Mouse (Mus musculus) MEL (cell line): ENCODE data around the gene Gm43738. TPM values are rescaled to one million over a fixed set of nuclear protein-coding genes. Genes with fewer than 3 reads are reported as not detected.
A peak's percentile ranks its signal among the peaks of the same experiment; 100 is the strongest.

Source experiments
- DNase-seq: peaks from one replicate; pipeline ENCODE4 v3.0.0; 2011; ENCODE audit warnings: low read depth, low spot score
- H3K27ac ChIP-seq: 2 replicates; pipeline ENCODE4 v1.5.1; 2012; ENCODE audit warnings: low read depth, mild to moderate bottlenecking, control low read depth, low read length, moderate library complexity; ENCODE audit not compliant: control insufficient read depth
- H3K27me3 ChIP-seq, 2 experiments: fragments of 150-350 bp in 1 of 2; sonication (generic) in 1 of 2; 2 replicates each; pipeline ENCODE4 v1.6.1; 2012; ENCODE audit warnings: low read length in 2 of 2, mild to moderate bottlenecking in 2 of 2, improper control_type of control experiment in 1 of 2, moderate library complexity in 1 of 2; ENCODE audit not compliant: insufficient read depth in 2 of 2, control insufficient read depth in 1 of 2
- H3K36me3 ChIP-seq, 2 experiments: 2 replicates each; pipeline ENCODE4 v1.6.1; 2012 to 2014; ENCODE audit warnings: low read length in 2 of 2, improper control_type of control experiment in 1 of 2, inconsistent platforms in 1 of 2, mild to moderate bottlenecking in 1 of 2; ENCODE audit not compliant: insufficient read depth in 2 of 2, control insufficient read depth in 1 of 2
- H3K4me1 ChIP-seq, 2 experiments: fragments of 150-350 bp in 1 of 2; sonication (generic) in 1 of 2; 2 replicates each; pipeline ENCODE4 v1.6.1; 2012; ENCODE audit warnings: low read length in 2 of 2, improper control_type of control experiment in 1 of 2, mild to moderate bottlenecking in 1 of 2; ENCODE audit not compliant: insufficient read depth in 2 of 2, control insufficient read depth in 1 of 2
- H3K4me3 ChIP-seq, 2 experiments: fragments of 150-350 bp in 1 of 2; sonication (generic) in 1 of 2; 2 replicates each; pipeline ENCODE4 v1.5.1; 2012; ENCODE audit warnings: low read depth in 2 of 2, low read length in 2 of 2, mild to moderate bottlenecking in 2 of 2, moderate library complexity in 2 of 2, control low read depth in 1 of 2, improper control_type of control experiment in 1 of 2; ENCODE audit not compliant: control insufficient read depth in 1 of 2, insufficient read depth in 1 of 2
- H3K79me2 ChIP-seq: 2 replicates; pipeline ENCODE4 v1.6.1; 2012; ENCODE audit warnings: mild to moderate bottlenecking, low read length, moderate library complexity; ENCODE audit not compliant: control insufficient read depth, poor library complexity, insufficient read depth
- H3K9ac ChIP-seq: 2 replicates; pipeline ENCODE4 v1.6.1; 2012; ENCODE audit warnings: low read depth, mild to moderate bottlenecking, control low read depth, low read length, moderate library complexity; ENCODE audit not compliant: control insufficient read depth, poor library complexity, severe bottlenecking
- H3K9me3 ChIP-seq: fragments of 150-350 bp; sonication (generic); replicated peaks from 2 replicates; pipeline ENCODE4 v1.6.1; 2012; ENCODE audit warnings: mild to moderate bottlenecking, low read length, improper control_type of control experiment, moderate library complexity; ENCODE audit not compliant: insufficient read depth
- BHLHE40 ChIP-seq: IDR thresholded peaks from 2 replicates; pipeline ENCODE4 v1.6.1; 2012; ENCODE audit warnings: low read depth, mild to moderate bottlenecking, inconsistent platforms, low read length, improper control_type of control experiment, borderline replicate concordance
- CHD2 ChIP-seq: IDR thresholded peaks from 2 replicates; pipeline ENCODE4 v1.6.1; 2011; ENCODE audit warnings: low read length, improper control_type of control experiment
- ELF1 ChIP-seq: IDR thresholded peaks from 2 replicates; pipeline ENCODE4 v1.6.1; 2014; ENCODE audit warnings: low read depth, mild to moderate bottlenecking, inconsistent platforms, low read length, improper control_type of control experiment, moderate library complexity
- GABPA ChIP-seq: IDR thresholded peaks from 2 replicates; pipeline ENCODE4 v1.6.1; 2012; ENCODE audit warnings: low read depth, mild to moderate bottlenecking, inconsistent platforms, low read length, improper control_type of control experiment, moderate library complexity
- GATA1 ChIP-seq: IDR thresholded peaks from 2 replicates; pipeline ENCODE4 v1.6.1; 2011; ENCODE audit warnings: low read depth, low read length, improper control_type of control experiment
- HCFC1 ChIP-seq: IDR thresholded peaks from 2 replicates; pipeline ENCODE4 v1.6.1; 2012; ENCODE audit warnings: low read depth, mild to moderate bottlenecking, inconsistent platforms, low read length, improper control_type of control experiment, moderate library complexity
- KAT2A ChIP-seq: conservative IDR thresholded peaks from 2 replicates; pipeline ENCODE4 v1.6.1; 2012; ENCODE audit warnings: low read depth, low read length, improper control_type of control experiment, inconsistent platforms
- MAFK ChIP-seq: IDR thresholded peaks from 2 replicates; pipeline ENCODE4 v1.6.1; 2011; ENCODE audit warnings: low read depth, mild to moderate bottlenecking, low read length, improper control_type of control experiment, borderline replicate concordance
- MAX ChIP-seq: IDR thresholded peaks from 2 replicates; pipeline ENCODE4 v1.6.1; 2011; ENCODE audit warnings: low read length, improper control_type of control experiment
- NELFE ChIP-seq: IDR thresholded peaks from 2 replicates; pipeline ENCODE4 v1.6.1; 2011; ENCODE audit warnings: low read depth, low read length, improper control_type of control experiment
- POLR2A ChIP-seq, 2 experiments: IDR thresholded peaks; 2 replicates each; pipeline ENCODE4 v1.6.1; 2011 to 2012; ENCODE audit warnings: low read length in 2 of 2, mild to moderate bottlenecking in 2 of 2, control low read depth in 1 of 2, improper control_type of control experiment in 1 of 2, low read depth in 1 of 2, moderate library complexity in 1 of 2; ENCODE audit not compliant: control insufficient read depth in 1 of 2, insufficient read depth in 1 of 2, poor library complexity in 1 of 2
- POLR2AphosphoS5 ChIP-seq: IDR thresholded peaks from 2 replicates; pipeline ENCODE4 v1.6.1; 2012; ENCODE audit warnings: low read depth, borderline replicate concordance, mild to moderate bottlenecking, inconsistent platforms, low read length, moderate library complexity, mixed read lengths
- TCF12 ChIP-seq: IDR thresholded peaks from 2 replicates; pipeline ENCODE4 v1.6.1; 2014; ENCODE audit warnings: low read depth, mild to moderate bottlenecking, inconsistent platforms, low read length, improper control_type of control experiment, moderate library complexity
- USF1 ChIP-seq: IDR thresholded peaks from 2 replicates; pipeline ENCODE4 v1.6.1; 2014; ENCODE audit warnings: low read depth, mild to moderate bottlenecking, inconsistent platforms, low read length, improper control_type of control experiment, moderate library complexity
- ZC3H11A ChIP-seq: IDR thresholded peaks from 2 replicates; pipeline ENCODE4 v1.6.1; 2012; ENCODE audit warnings: low read depth, mild to moderate bottlenecking, inconsistent platforms, low read length, improper control_type of control experiment
- ZMIZ1 ChIP-seq: IDR thresholded peaks from 2 replicates; pipeline ENCODE4 v1.6.1; 2012; ENCODE audit warnings: low read depth, mild to moderate bottlenecking, inconsistent platforms, low read length, improper control_type of control experiment, moderate library complexity
- polyA plus RNA-seq, 2 experiments: library from polyadenylated mRNA; stranded (reverse) in 1 of 2; unstranded in 1 of 2; fragments of >175 nt in 1 of 2; fragments of >200 nt in 1 of 2; gene quantifications; 2 replicates each; pipeline versions ENCODE4 v1.2.1 to v1.2.4; 2012; ENCODE audit warnings: low replicate concordance in 2 of 2, low read depth in 1 of 2; ENCODE audit not compliant: insufficient read length in 2 of 2, insufficient read depth in 1 of 2, missing spikeins in 1 of 2
- total RNA-seq: library from RNA; depleted of rRNA; stranded (reverse); fragments of 300-350 nt; gene quantifications from 2 replicates; pipeline ENCODE4 v1.2.3, GENCODE M21; 2012

The Gm43738 gene
- total and polyA plus RNA-seq, 3 experiments, result not detected

DNA sequence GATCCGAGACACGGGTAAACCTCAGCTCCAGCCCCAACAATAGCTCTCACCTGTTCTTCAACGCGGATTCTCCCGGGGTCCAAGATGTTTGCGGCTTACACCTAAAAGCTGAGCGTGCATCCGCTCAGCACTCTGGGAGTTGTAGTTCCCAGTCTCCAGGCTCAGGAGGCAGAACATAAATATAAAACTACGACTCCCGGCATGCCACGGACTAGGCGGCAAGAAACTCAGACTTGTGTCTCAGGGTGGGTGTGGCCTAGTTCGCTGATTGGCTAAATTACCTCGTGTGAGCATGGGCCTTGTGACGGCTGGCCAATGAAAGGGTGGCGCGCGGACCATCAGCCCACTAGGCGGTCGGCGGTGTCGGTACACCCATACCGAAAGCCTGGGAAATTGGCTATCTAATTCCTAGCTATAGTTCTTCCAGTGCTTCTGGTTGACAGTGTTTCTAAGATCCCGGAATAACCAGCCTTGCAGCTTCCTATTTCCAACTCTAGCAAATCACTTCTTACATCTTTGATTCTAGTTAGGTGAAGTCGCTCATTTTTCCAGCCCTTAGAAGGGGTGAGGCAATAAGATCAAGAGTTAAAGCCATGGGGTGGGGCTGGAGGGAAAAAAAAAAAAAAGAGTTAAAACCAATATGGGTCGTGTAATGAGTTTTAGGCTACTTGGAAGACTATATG, 1.1 kb upstream of the Gm43738 start, which contains the start of gene Fdps (continued):
- TF ChIP-seq ELF1 (peak; percentile 13; the same call in 1 of the 2 replicates), ZC3H11A (no peak), NELFE (peak; percentile 89)

DNA sequence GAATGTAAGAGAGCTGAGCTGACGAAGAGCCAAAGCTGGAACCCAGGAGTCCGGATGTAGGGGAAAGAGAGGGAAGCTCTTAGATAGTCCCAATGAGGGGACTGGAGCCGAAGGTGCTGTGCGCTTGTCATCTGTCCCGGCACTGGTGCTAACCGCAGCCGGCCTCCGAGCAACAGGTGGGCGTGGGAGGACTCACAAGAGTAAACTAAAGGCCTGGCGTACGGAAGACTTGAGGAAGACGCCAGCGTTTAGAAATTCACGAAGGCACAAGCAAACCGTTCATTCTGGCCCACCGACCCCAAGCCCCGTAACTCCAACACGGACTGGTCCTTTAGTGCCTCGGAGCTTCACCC, 536 bp upstream of the Gm43738 start:
- H3K27ac ChIP-seq, result peak overlapping the region; percentile 42
- H3K27me3 ChIP-seq, result no peaks in the 10 kb centered on the region
- no peak for DNase-seq
- peaks cover 10% of the 10 kb centered on the region for H3K79me2 ChIP-seq
- H3K36me3 ChIP-seq, result peaks cover 0 to 11% of the 10 kb centered on the region in 2 experiments; a peak in 3 of 4 replicates
- peak overlapping the region; percentile 54 to 80 for H3K4me3 ChIP-seq
- no peaks in the 10 kb centered on the region for H3K9me3 ChIP-seq
- H3K4me1 ChIP-seq, result peaks cover 2 to 6% of the 10 kb centered on the region in 2 experiments; a peak in 2 of 4 replicates
- TF ChIP-seq MAX (peak; percentile 7; the same call in 1 of the 2 replicates), GATA1 (no peak), GABPA (no peak), POLR2A (IDR thresholded peaks at IDR 0.05; ENCODE audit: control insufficient read depth in 1 of 2, insufficient read depth in 1 of 2, low read depth in 1 of 2, low read length in 2 of 2, poor library complexity in 1 of 2) (0 out of 4 replicates have a peak, but pooled peaks of 1 of the 2 experiments have one; percentile 0), USF1 (no peak), ZMIZ1 (0 out of 2 replicates have a peak, but pooled peaks have one; percentile 60)
- H3K9ac ChIP-seq, result peak overlapping the region; percentile 70

DNA sequence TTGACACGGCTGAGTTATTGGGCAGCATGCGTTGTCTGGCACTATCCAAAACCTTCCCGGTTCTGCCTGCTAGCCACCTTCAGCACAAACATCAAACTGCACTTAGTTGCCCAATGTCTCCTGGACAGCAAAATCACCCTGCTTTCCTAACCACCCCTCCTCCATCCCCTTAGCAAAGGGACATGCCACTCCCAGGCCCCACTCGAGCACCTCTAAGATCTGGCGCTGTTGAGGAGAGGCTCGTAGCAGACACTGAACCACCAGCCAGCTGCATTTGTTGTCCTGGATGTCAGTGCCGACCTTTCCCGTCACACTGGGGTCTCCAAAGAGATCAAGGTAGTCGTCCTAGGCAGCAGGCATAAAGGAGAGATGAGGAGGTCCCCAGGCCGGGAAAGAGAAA, 6.9 kb downstream of the Gm43738 start:
- Histone ChIP-seq H3K4me3 (no peak overlapping the region), H3K79me2 (peaks cover 2% of the 10 kb centered on the region), H3K4me1 (peaks cover 3 to 9% of the 10 kb centered on the region in 2 experiments; a peak in 3 of 4 replicates), H3K27ac (no peak overlapping the region), H3K36me3 (peaks cover 0 to 1% of the 10 kb centered on the region in 2 experiments; a peak in 1 of 4 replicates), H3K27me3 (no peaks in the 10 kb centered on the region), H3K9me3 (no peaks in the 10 kb centered on the region), H3K9ac (no peak overlapping the region)
- no peak for DNase-seq
- TF ChIP-seq KAT2A (no peak), POLR2AphosphoS5 (no peak), TCF12 (no peak), MAFK (no peak), CHD2 (no peak), HCFC1 (no peak), BHLHE40 (no peak), POLR2A (IDR thresholded peaks at IDR 0.05; ENCODE audit: control insufficient read depth in 1 of 2, insufficient read depth in 1 of 2, low read depth in 1 of 2, low read length in 2 of 2, poor library complexity in 1 of 2) (no peak)
